Mouse (Mus musculus) heart, adult 8-10 months (tissue): Measurements from ENCODE around the gene A030005K14Rik. TPM values are rescaled to one million over a fixed set of nuclear protein-coding genes. Genes with fewer than 3 reads are reported as not detected.

ENCODE experiments used
- DNase-seq: peaks from one replicate; pipeline ENCODE4 v3.0.0; 2022; ENCODE audit warnings: low spot score
- total RNA-seq, 4 experiments: library from RNA; stranded (reverse); gene quantifications; 2 replicates each; pipeline ENCODE4 v1.2.4; 2022

A030005K14Rik gene
- not detected for total RNA-seq

DNA sequence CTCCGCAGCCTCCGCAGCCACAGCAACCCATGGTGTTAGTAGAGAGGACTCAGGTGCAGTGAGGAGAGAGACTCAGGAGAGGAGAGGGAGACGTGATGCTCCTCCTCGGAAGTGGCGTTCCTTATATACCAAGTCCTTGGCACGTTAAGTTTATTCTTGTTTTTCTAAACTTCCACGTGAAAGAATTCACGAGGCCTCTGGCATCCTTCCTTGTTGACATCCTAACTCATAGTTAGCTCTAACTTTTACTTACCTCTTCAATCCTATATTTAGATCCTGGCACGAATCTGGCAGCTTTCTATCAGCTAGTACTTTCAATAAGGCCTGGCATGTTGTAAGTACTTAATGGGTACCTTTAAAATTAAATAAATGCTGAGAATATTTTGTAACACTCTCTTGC lies at the start of gene A030005K14Rik:
A030005K14Rik (minus strand) TSS at position 101 of the 400 bp plus-strand sequence.
- no peak for DNase-seq

DNA sequence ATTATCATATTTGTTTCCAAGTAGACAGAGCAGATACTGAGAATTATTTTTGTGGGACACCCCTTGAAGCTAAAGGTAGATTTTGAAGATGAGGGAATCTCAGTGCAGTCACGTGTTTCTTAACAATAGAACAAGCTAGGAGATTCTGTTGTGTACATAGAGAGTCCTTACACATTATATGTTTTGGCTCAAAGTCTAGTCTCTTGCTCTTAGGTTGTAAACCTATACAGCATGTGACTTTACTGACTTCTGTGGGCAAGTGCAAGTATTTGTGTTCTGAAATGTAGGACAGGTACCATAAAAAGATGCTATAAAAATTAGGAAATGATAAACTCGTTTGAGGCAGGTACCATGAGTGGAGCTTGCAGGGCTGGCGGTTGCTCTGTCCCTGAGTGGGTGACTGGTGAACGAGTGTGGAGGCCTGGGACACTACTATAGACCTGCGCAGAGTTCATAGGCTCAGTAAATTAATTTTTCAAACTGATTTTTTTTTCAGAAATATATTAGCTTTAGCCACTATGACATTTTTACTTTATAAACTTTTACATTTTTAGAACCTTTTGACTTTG lies 48.3 kb upstream of the A030005K14Rik start:
- DNase-seq = no peak

DNA sequence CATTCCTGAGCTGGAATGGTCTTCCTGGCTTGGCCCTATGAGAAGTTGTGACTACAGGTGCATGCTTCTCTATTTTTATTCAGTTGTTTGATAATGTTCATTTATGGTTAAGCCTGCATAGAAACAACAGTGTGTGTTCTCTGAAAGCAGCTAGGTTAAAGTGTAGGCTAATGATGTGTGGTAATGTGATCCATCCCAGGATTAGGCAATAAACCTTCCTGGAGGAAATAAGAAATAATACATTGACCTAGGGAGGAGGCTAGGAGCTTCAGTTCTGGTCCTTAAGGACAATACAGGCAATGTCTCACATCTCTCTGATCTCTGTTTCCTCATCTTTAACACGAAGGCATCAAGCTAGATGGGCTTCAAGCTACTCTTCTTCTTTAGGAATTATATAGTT lies 46.3 kb upstream of the A030005K14Rik start:
- DNase-seq = no peak

DNA sequence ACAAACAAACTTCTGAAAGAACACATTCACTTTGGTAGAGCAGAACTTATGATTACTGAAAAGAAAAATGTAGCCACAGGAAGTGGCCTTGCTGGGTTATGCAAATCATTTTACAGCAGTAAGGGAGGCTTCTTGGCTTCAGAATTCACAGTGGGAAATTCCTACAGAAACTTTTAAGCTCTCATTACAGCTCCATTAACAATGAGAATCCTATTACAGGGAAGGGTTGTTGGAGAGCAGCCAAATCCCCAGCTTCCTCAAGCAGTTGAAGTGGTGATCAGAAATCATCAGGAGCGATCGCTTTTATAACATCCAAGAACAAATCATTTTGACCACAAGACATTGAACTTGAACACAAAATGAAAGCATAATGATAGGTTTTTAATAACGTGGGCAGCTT lies 42.7 kb upstream of the A030005K14Rik start:
- DNase-seq = no peak

DNA sequence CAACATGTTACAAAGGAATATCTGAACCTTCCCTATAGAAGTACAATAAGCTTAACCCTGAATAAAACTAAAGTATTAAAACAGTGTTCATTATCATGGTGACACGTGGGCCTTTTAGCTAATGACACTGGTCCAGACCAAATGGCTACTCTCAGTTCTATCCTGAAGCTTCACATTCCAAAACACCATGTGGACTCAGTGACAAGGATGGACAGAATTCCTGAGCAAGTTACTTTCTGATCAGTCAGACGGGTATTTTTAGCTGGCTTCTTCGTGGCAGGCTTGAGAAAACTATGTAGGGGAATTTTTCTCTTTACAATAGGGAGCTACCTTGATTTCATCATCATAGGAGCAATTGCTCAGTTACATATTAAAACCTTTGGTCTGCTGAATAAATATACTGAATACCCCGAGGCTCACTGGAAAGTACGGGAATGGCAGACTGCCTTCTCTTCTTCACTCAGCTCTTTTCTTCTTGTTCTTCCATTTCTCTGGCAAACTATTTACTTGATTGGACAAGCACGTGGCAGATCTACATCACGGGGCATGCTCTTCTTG lies 40.5 kb upstream of the A030005K14Rik start:
- DNase-seq = peak; percentile 1

DNA sequence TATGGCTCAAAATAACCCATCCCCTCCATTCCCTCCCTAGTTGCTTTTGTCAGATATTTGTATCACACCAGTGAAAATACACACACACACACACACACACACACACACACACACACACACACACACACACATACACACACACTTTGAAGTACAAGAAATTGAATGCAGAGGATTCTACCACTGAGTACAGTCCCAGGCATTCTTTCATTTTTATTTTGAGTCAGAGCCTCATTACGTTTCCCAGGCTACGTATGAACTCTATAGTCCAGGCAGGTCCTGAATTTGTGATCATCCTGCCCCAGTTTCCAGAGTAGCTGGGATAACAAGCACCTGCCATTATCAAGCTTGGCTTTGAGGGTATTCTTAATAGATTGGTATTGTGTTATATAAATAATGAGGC lies 40.0 kb upstream of the A030005K14Rik start:
- DNase-seq = no peak

DNA sequence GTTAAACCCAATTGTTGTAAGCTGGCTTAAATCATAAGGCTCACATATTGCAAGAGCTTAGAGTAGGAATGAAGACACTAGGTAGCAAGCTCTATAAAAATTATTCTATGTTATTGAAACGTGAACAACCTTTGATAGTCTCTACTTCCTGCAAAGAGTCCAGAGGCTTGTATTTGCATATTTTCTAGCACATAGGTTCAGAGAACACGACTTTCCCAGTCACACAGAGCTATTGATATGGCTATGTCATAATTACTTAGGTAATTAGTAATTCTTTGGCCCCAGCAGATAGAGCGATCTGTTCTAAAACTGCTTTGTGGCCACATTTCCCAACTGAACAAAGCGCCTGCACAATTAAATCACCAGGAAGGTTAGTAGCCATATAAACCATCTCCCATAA lies 37.8 kb upstream of the A030005K14Rik start:
- no peak for DNase-seq

DNA sequence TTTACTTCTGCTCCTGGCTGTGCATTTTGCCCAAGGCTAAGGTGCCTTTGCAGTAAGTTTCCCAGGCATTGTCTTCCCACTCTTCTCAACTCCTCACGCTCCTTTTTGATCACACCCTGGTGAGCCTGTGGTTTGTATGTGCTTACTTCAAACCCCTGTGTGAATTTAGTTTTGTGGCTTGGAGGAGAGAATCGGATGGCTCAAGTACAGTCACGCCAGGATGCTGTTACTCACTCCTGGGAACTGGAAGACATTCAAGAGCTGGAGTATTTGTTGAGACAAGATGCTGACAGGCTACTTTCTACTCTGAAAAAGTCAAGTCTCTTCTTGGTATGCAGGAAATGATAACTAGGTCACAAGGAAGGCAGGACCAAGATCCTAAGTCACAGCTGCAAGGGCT lies 32.1 kb upstream of the A030005K14Rik start:
- no peak for DNase-seq

DNA sequence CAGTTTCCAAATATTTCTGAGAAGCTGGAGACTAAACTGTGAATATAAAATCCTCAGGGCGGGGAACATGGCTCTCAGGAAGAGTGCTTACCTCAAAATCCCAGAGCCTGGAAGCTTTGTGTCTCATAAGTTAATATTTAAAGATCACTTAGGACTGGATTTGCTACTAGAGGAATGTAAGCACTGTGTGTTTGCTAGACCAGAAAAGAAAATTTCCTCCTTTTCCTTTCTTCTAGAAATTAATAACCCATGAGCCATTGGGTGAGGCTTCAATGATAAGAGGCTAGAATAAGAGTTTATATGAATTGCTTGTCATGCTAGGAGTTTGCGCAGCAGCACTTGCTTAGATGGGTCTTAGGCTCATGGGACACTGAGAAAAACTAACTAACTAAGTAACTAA lies 25.6 kb upstream of the A030005K14Rik start:
- no peak for DNase-seq

DNA sequence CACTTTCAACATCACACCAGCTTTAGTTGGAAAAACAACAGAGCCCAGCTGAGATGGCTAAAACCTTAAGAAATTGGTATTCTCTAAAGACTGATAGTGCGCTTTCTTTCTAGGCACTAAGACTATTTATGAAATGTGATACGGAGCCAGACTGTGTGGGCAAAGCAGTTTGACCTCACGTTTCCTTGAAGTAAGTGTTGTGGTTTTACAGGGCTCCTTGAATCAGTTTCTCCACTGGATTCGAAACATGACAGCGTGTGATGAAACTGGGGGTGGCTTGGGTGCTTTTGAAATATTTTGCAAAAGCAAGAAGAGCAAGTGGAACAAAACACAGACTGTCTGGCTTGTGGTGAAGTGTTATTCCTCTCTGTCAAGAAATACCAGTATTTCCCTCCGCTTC lies 17.8 kb upstream of the A030005K14Rik start:
- no peak for DNase-seq

DNA sequence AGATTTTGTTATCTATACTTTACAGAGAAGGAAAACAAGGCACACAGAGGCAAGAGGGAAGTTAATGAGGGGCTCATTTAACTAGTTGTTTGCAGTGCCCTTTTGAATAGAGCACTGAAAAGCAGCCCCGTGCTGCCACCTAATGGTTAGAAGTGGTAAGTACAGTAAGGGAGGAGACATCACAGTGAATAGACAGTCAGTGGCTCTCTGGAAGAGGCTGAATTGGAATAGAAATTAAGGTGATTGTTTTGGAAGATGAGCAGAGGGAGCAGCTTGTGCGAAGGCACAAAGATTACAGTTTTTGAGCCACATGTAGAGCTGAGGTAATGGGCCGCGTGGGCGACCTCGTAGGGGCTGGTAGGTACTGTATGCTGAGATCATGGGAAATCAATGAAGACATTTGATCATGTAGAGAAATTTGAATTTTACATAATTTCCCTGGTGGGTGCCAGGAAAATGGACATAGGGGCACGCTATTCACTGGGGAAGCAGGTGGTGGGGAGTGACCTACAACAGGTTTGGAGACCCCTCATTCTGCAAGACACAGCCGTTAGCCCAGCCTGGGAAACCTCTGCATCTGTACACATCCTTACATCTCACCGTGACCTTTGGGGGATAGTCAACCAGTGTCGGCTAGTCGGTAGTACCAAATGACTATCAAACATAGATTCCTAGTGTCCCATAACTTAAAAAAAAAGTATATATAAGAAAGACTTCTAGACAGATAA lies 17.2 kb upstream of the A030005K14Rik start:
- DNase-seq = no peak

DNA sequence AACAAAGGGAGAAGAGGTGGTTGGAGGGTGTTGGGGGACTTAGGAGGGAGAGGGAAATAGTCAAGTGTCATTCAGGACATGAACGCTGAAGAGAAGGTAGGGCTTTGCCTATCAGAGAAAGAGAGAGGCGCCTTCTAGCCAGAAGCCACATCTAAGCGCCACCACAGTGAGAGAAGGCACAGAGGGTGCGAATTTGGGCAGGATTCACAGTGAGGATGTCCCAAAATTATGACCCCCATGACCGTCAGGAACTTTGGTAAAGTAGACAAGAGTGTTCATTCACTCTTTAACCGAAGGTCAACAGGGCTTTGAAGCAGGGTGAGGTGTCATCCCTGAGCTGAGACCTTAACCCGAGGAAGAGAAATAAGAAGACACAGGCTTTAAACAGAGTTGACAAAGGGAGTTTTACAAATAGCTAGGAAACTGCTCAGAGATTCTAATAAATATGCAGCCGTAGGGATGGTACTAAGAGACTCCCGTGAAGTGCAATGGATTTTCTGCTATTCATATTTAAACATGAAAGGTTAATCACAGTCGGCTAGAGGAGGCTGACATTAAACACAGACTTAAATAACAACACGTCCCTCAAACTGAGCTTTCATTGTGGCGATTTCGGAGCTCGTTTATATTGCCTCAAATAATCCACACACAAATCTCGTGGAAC lies 16.5 kb upstream of the A030005K14Rik start:
- no peak for DNase-seq

DNA sequence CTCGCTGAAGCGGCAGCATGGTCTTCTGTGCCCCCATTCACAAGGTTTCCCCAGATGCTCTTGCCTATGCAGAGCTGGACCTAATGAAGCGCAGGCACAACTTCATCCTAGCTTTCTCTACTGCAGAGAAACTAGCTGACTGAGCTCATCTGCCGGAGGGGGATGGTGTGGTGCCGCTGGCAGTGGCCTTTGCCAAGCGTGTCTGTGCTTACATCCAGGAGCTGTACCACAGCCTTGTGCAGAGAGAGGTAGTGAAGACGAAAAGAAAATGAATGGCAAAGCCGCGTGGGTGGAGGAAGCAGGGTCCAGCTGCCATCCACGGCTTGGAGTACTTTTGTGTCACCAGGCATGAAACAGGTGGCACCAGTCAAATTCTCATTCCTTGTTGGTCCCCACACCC lies 8.0 kb upstream of the A030005K14Rik start:
- DNase-seq = no peak

DNA sequence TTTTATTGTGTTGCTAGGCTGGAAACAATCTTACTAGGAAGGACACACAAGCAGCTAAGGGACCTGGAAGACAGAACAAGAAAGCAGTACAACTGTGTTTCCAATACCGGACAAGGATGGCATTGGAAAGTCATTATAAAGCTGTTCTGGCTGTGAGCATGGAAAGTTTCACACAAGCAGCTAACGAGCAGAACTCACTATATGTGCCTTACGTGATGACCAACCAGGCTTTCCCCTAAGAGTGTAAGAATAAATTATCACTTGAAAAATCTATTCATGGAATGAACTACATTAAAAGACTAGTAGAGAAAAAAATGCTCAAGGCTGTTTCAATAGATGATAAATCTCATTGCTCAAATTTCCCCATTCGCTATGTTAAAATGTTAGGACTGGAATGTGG lies 7.4 kb upstream of the A030005K14Rik start:
- DNase-seq = no peak

DNA sequence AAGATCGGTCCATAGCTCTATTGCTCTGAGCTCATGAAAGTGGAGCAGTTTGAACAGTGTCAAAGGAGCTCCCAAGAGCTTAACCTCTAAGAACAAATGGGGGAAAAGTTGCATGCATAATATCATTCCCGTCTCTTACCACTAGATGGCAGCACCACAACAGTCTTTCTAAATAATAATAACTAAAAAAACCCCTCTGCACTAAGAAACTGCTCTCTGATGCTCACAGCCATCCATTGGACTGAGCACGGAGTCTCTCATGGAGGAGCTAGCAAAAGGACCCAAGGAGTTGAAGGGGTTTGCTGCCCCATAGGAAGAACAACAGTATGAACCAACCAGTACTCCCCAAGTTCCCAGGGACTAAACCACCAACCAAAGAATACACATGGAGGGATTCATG lies 5.7 kb upstream of the A030005K14Rik start:
- DNase-seq = peak; percentile 3

DNA sequence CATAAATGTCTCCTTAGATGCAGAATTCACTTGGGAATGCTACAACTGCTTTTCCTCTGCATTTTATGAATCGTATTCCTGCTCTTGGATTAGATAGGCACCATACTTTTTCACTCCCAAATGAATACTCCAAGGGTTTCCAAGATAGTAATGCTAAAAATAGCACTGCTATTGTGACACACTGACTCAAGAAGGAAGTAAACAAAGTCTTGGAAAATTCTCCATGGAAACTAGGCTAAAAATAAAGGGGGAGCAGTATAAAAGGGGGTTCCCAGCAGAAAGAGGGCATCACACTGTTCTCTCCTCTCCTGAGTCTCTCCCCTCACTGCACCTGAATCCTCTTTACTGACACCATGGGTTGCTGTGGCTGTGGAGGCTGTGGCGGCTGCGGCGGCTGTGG lies 1.5 kb upstream of the A030005K14Rik start, which contains the start of gene Krtap28-13:
Krtap28-13 (plus strand) TSS at position 288 of the 400 bp plus-strand sequence.
- peak; percentile 7 for DNase-seq

DNA sequence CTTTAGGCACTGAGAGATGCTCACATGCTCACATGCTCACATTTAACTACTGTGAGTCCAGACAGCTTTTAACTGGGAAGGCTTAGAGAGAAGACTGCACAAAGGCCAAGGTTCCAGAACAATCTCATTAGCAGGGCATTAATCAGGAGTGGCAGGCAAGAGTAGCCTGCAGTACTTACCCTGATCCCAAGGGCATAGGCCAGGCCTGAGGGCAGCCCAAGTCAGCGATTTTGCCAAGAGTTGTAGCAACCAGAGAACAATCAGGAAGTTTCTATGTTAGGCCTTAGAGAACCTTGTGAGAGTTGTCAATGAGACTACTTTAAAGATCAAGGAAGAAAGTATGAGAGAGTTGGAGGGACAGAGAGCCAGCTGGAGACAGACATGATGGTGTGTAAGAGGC lies 697 bp downstream of the A030005K14Rik start:
- DNase-seq = no peak

DNA sequence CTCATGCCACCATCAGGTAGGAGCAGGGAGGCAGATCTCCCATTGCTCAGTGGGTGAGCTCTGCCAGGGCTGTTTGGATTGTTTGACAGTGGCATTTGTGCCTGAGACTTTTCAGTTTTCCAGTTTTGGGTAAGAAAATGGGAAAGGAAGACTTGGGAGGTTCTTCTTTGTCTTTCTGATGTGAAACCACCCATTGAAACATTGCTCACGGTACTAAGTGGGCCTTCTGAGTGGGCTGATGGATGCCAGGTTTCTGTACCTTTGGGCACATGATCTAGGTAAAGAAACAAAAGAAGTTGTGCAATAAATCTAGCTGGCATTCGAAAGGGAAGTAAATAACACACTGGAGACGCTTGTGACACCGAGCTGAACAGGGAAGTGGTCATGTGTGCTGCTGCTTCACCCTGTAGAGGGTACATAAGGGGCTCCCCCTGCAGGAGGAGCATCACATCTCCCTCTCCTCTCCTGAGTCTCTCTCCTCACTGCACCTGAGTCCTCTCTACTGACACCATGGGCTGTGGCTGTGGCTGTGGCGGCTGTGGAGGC lies 14.2 kb downstream of the A030005K14Rik start, which contains the start of gene Gm47969:
Gm47969 (plus strand) TSS at position 51 of the 546 bp plus-strand sequence.
- no peak for DNase-seq

DNA sequence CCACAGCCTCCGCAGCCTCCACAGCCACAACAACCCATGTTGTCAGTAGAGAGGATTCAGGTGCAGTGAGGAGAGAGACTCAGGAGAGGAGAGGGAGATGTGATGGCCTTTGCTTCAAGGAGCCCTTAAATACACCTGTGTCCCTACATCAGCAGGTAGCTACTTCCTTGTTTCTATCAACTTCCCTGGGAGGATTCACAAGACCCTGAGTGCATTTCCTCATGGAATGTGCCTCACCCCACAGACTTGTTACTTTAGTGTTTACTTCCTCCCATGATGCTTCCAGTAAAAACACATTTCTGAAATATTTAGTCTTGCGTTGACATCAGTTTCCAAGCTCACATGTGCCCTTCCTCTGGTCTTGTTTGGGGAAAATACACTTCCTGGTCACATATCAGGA lies 16.8 kb downstream of the A030005K14Rik start, which contains the start of gene Krtap28-10:
Krtap28-10 (minus strand) TSS at position 101 of the 400 bp plus-strand sequence.
- no peak for DNase-seq

DNA sequence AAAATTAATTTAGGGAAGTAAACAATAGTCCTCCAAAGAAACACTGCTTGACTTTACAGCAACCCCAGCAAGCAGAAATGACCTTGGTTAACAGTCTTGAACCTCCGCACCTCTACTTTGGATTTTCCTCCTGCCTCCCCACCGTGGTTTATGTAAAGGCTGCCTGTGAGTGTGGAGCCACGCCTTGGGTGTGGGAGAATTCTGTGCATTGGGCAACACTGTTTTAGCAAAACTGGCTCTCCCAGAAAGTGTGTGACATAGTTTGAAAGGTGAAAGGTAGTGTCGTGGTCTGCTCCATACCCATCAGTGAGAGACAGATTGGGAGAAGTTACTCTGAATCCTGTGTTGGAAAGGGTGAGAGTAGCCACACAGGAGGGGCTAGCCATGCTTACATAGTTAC lies 20.1 kb downstream of the A030005K14Rik start:
- DNase-seq = no peak

DNA sequence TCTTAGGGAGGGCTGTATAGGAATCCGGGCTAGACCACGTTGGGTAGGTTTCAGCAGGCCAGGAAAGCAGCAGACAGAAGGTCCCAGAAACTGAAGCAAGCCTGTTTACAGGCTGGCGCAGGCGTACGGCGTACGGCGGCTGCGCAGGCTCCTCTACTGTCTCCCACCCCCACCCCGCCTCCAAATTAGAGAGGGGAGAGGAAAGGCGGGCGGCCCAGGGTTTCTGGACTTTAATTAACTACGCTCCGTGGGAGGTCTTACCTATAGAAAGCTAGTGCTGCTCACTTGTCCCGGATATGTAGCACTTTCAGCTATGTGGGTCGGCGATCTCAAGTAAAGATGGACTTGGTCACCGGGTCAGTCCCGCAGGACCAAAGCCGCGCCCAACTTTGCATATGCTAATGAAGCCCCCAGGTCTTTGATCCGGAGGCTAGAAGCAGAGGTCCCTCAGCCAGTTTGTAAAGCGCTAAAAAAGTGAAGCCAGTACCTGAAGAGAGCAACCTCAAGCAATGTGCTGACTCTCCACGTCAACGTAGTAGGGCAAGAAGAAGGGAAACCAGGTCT lies 21.0 kb downstream of the A030005K14Rik start, which contains the start of gene Slc19a3:
Slc19a3 (minus strand) TSS at position 340 of the 564 bp plus-strand sequence.
- DNase-seq = peak; percentile 12
